Mouse (Mus musculus): ENCODE measurements around the gene Gadd45a.
A peak's percentile ranks its signal among the peaks of the same experiment; 100 is the strongest.

Gene Gadd45a

DNA sequence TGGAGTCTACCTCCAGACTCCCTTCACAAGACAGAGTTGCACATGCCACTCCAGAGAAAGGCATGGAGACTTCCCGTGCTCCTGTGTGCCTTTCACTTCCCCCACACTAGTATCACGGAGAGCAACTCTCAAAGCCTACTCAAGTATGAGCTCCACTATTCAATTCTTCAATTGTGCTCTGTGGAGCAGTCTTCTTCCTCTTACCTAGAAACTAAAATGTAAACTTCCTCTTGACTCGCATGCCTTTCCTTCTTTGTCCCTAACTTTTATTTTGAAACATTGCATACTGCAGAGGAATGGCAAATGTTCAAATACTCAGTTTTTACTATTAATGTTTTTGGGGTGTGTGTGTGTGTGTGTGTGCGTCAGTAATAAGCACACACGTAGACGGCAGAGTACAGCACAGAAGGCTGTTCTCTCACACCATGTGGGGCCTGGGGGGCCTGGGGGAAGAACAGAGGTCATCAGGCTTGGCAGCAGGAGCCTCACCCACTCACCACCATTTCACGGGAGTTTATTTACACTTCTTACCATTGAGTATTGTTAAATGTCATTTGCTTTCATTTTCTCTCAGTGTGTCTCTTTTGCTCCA lies 20.6 kb downstream of the Gadd45a start:
- no peak for DNase-seq (ENCODE audit: low spot score)

DNA sequence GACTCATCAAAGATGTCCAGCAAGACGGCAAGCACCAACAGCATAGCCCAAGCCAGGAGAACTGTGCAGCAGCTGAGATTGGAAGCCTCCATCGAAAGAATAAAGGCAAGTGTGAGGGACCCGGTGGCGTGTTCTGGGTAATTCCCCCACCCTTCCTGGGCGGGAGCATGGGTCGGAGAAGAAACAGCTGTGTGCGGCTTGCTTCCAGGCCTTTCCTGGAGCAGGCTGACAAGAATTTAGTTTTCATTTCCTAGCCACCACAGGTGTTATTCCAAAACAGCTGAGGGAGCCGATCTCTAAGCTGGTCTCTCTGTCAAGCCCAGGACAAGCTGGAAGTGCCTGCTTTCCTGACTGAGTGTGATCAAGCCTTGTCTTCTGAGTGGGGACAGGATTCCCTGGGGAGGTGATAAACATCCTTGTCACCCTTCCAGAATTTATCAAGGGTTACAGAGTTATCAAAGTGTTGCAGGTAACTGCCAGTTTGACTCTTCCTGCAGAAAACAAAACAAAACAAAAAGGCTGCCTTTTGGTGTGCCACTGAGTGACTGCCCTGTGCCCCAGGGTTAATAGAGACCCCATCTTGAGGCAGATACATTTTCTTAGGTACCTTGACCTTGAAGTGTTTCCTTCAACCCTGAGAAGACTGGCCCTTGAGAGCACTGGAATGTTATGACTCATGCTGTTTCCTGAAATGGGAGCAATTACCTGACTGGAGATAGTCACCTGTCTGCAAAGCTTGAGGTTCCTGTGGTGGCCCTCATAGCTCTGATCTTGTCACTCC lies 21.3 kb downstream of the Gadd45a start:
- no peak for DNase-seq (ENCODE audit: low spot score)

DNA sequence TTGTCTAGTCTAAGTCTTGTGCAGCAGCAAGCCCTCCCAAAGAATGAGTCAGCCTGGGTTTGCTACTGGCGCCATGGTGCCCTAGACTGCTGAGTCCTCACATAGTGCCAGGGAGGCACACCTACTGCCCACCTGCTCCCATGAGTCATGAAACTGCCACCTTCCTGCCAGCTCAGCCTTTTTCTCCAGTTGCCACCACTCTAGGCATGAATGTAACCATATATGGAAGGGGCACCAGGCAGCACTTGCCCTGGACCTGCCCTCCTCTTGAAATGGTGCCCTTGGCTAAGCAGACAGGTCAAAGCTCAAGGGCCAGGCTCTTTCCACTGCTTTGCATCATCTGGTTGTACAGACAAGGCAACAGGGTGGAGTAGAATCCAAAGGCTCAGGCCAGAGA lies 22.6 kb downstream of the Gadd45a start:
- no peak for DNase-seq (ENCODE audit: low spot score)

DNA sequence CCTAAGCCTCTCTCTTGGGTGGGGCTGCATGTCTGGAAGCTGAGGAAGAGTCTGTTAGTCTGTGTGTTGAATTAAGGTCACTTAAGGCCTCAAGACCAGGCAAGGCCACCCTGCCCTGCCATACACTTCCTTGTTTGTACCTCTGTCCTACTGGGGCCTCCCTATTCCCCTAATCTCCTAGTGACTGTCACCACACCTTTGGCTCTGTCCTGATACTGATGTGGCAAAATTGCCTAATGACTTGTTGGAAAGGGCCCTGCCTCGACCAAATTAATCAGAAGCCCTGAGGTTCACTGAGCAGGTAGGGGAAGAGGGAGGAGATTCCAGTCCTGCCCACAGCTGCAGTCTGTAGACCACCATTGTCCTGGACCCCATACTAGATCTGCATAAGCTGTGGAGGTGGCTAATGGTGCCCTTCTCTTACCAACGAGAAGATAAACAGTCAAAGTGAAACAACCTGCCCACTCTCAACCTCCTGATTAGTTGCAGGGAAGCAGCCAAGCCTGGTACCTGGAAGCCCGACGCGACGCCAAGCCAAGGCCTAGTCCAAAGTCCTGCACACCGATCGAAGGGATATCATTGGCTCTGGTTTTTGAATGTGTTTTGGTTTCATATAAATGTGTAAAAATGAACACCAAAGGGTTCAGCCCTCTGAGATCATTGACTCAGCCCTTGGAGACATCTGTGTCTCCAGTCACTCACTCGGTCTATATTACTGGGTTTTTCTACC lies 23.1 kb downstream of the Gadd45a start:
- DNase-seq (ENCODE audit: low spot score), result no peak

DNA sequence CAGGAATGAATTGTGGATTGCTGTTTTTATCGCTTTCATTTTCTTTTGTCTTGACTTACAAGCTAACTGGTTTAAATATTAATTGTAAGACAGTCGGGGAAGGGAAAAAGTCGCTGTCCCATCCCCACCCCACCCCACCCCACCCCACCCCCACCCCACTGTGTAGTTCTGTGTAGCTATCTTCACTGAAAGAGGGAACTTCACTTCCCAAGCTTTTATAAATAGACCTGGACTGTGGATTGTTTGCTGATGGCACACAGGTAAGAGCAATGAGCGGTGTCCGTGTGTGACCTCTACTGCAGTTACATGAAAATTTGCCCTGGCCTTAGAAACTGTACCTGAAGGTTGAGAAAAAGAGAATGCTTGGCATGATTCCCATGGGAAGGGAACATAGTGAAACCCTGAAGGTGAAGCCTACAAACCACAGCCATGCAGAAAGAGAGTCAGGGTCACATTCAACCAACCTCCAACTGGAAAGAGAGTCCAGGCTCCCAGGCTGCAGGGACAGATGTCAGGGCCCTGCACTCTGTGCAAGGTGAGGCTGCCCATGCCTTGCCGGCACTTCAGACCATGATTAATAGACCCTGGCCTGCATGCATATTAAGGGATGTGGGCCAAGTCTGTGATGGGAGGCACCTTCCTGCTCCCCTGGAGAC lies 23.8 kb downstream of the Gadd45a start:
- DNase-seq (ENCODE audit: low spot score), result no peak

DNA sequence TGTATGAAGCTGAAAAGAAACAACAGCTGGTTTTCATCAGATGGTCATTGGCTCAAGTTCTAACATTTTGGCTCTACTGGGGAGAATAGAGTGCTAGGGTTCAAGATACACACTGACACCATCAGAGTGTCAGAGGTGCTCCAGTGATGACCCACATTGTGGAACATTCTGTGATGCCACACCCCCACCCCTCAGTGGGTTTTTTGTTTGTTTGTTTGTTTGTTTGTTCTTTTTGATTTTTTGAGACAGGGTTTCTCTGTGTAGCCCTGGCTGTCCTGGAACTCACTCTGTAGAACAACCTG lies 26.1 kb downstream of the Gadd45a start:
- DNase-seq (ENCODE audit: low spot score), result no peak

DNA sequence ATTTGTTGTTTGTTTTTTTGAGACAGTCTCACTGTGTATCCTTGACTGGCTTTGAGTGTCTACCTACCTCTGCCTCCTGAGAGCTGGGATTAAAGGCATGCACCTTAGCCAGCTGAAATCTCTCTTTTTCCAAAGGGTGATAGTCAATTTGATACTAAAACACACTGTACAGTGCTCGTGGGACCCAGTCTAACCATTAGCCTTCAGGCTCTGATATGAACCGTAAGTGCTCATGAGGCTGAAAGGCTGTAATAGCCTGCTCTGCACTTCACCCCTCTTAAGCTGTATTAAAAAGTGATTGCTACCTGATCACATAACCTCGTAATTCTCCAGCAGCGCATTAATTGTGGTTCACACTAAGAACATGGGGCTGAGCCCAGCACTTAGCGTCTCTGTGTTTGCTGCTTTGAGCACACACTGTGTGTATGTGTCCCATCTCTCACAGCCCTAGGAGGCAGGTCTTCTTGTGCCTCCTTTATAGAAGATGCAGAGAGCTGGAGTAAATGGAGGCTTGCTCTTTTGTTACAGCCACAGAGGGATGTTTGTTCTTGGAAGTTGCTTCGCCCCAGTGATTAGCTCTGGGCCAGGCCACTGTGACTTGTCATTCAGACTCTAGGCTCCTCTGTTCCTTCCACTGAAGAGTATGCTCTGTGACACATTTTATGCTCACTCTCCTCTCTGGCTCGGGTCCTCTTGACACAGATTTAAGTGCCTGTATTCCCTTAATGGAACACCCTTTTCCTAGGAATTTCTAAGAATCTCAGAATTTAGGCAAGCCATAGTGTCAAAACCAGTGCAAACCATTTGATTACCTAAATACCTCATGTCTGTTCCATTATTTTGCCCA lies 26.7 kb downstream of the Gadd45a start:
- DNase-seq (ENCODE audit: low spot score), result no peak

DNA sequence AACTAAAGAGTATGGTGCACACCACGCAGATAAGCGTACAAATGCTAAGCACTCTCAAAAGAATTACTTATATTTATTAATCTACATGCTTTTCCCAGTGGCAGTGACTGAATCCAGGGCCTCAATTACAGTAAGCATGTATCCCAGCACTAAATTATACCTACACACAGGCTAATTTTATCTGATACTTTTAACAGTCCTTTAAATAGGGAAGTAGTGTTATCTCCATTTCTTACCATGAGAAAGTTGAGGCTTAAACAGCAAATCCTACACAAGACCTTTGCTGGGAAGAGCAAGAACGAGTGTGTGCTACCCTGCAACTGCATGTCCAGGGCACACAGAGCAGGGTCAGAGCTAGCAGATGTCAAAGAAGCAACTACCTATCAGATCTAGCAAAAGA lies 27.4 kb downstream of the Gadd45a start:
- no peak for DNase-seq (ENCODE audit: low spot score)

DNA sequence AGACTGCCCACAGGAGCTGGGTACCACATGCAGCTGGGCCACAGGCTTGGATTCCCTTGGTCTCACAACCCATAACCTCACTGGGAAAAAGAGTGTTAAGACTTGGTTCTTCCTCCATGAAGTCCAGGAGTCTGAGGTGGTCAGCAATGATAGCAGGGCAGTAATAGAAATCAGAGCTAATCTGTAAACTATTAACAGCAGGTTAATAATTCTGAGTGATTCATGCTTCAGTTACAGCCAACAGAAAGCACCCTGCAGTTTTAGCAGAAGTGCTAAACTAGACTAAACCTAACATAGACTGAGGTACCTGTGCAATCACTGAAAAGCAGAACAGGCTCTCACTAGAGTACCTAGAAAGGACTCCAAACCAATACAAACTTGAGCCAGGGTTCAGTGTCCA lies 37.5 kb downstream of the Gadd45a start:
- no peak for DNase-seq (ENCODE audit: low spot score)

DNA sequence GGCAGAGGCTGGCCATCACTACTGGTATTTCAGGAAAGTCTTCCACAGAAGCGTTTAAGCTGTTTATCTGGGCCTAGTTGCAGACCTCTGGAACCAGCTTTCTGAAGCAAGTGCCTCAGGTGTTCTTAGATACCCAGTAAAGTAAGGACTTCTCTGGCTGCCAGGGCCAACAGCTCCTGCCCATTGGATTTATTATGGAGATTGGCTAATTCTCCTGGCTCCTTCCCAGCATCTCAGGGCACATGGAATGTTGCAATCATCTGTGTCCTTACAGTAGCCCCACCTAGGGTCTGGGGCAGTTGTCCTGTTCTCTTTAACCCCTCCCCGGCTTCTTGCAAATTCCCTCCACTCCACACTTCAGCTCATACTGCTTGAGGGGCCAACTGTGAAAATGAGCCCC lies 38.6 kb downstream of the Gadd45a start:
- no peak for DNase-seq (ENCODE audit: low spot score)

DNA sequence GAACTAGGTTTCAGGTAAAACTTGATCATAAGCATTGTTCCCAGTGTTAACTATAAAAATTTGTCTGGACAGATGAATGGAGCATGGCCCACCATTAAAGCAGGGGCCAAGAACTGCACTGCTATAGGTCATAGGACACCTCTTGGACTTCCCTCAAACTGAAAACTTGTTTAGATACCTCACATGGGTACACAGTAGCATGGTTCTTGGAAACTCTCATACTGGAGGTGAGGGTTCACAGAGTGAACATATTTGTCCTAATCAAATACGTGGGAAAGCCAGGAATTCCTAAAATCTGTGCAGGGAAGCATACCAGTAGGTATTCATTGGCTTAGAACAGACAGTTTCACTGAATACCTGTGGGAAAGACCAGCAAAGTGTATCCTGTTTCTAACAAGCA lies 41.0 kb downstream of the Gadd45a start:
- no peak for DNase-seq (ENCODE audit: low spot score)

DNA sequence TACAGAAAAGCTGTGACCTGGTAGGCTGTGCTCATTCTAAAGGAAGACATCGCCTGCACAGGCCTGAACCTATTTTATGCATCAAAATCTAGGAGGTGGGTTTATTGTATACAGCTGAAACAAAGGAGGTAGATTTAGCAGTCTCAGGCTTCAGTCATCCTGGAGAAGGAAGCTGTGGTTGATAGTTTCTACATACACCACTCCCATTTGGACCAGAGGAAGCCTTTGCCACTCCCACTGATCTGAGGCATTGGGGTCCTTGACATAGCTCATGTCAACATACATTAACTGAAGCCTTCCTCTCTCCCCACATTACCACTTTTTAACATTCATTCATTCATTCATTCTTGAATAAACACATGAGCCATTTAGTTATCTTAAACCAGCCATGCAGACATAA lies 41.4 kb downstream of the Gadd45a start:
- no peak for DNase-seq (ENCODE audit: low spot score)

DNA sequence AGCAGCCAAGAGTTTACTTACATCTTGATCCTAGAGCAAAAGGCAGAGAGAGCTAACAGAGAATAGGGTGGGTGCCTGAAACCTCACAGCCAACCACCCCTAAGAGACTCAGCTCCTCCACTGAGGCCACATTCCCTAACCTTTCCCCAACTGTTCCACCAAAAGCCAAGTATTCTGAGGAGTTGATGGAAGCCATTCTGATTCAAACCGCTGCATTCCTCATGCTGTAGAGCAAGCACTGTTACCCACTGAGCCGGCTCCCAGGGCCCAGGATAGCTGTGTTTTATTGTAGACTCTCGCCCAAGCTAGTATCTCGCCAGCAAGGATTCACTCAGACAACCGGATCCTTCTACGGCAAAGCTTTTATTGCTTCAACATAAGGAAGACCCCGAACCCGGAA lies 42.3 kb downstream of the Gadd45a start:
- DNase-seq (ENCODE audit: low spot score), result no peak

DNA sequence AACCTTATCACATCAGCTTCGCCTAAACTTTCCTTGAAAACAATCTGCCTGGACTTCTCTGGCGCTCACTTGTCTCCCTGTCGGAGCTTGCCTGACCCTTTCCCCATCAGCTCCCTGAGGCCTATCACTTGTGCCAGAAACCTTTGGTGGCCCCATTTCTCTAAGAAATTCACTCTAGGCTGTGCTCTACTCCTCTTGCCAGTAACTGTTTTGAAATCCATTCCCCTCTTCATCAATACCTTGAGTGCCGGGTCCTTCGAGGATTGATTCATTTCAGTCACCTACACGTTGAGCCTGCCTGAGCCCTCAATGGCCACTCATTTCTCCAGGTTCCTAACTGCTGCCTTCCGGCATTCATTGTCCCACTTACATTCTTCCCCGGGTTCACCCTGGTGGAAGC lies 44.5 kb downstream of the Gadd45a start:
- no peak for DNase-seq (ENCODE audit: low spot score)

DNA sequence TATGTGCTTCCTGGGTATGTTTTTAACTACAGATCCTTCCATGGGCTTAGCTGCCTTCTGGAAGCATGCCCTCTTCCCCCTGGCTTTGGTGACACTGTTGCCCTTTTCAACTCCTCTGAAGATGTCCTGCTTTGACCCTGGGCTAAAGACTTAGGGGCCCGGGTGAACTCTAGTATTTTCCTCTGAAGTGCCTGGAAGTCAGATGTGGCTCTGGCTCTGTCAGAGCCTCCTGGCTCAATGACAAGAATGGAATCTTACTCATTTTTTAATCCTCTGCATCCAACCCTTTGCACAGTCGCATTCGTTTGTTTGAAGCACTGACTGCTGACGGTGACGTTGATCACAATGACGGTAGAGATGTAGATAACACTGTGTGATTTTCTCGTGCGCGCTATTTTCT lies 45.0 kb downstream of the Gadd45a start:
- peak; percentile 24 for DNase-seq (ENCODE audit: low spot score)

DNA sequence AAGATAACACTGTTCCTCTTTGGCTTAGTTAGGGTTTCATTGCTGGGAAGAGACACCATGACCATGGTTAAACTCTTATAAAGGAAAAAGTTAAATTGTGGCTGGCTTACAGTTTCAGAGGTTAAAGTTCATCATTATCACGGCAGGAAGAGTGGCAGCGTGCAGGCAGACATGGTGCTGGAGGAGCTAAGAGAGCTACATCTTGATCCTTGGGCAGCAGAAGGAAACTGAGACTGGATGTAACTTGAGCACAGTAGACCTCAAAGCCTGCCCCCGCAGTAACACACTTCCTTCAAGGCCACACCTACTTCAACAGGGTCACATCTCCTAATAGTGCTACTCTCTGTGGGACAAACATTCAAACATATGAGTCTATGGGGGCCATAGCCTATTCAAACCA lies 47.7 kb downstream of the Gadd45a start:
- DNase-seq (ENCODE audit: low spot score), result no peak

DNA sequence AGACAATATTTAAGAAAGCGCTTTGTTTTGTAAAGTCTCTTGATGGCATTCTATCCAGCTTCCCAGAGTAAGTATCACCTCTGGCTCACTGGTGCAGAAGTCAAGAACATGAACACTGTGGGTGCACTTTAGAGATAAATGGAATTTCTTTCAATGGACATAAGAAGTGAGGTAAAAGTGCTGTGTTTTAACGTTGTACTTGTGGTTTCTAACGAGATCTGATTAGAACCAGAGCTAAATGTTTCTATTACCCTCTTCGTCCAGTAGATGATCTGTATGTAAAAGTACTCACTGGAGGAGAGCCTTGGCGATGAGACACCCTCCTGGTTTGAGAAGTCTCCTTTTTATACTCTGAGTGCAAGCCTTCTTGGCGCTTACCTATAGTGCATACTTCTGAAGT lies 48.2 kb downstream of the Gadd45a start:
- DNase-seq (ENCODE audit: low spot score), result no peak

DNA sequence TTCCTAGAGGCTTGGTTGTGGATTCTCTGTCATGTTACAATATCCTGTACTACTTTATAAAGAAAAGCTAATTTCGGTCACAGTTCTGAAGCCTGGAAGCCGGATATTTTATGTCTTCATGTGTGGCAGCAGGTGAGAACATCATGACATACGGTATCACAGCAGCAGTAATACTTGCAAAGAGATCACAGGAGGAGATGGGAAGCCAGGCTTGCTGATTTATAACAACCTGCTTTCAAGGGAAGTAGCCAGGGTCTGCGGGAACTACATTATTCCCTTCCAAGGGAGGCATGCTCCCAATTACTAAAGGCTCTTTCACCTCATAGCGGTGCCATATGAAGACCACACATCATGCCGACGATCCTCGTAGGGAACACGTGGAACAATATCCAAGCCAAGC lies 48.9 kb downstream of the Gadd45a start:
- no peak for DNase-seq (ENCODE audit: low spot score)

DNA sequence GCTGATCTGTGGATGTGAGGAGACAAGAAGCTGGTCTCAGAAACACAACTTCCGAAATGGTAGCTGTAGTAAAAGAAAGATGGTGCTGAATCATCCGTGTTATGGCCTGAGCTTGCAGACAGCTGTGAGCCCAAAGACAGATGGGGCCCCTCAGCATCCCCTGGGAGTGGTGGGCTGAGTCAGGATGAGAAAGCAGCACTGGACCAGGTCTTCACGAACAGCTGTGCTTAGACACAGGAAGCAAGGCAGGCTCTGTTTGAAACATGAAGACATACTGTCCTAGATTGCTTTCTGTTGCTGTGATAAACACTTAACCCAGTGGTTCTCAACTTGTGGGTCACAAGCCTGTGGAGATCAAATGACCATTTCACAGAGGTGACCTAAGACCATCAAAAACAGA lies 49.6 kb downstream of the Gadd45a start:
- DNase-seq (ENCODE audit: low spot score), result peak; percentile 31

DNA sequence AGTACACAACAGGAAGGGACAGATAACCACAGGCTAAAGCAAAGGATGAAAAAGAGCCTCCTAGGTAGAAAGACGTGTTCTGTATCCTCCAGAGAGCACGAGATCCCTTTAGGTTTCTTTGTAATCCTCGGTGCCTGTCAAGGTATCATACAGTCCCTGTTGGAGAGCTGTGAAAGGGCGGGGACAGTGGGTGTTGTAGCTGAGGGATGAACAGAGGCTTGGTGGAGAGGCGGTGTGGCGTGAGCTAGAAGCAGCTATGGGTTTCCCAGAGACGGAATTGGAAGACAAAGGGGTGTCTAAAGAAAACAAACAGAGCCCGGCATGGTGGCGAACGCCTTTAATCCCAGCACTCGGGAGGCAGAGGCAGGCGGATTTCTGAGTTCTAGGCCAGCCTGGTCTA lies 51.2 kb downstream of the Gadd45a start:
- DNase-seq (ENCODE audit: low spot score), result no peak

DNA sequence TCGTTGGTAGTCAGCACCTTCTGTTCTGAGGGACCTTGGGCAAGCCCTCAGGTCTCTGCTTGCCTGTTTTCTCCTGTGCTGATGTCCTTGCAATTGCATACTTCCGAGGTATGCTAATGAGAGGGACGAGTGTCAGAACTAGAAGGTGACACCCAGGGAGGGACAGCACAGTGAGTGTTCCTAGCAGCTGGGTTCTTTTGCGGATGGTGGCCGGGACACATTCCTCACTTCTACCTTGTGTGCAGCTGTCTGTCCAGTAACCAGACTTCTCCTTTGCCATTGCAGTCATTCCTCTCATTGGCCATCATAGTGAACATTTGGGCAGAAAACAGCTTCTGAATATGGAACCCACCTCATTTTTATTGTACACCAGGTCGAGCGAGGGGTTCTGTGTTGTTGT lies 51.8 kb downstream of the Gadd45a start:
- DNase-seq (ENCODE audit: low spot score), result no peak

All from urinary bladder, postnatal 14 days (tissue).